In genomic region chr19:3708078-3709012, GRCm38 (mm10) we compare ENCODE assay signal across 8 mouse cellular contexts. TPM values are rescaled to one million over a fixed set of nuclear protein-coding genes. Genes with fewer than 3 reads are reported as not detected.
DNase-seq lines count a peak whose midpoint lies in the region; ATAC-seq lines count a peak whose summit lies in the region.

TSS of gene 1810055G02Rik (plus strand) at chr19:3708293.

- DNase-seq in adipocyte (ENCODE audit: low spot score) = peak; percentile 97
- peak; percentile 99 for DNase-seq in embryo, embryonic 10 days (ENCODE audit: low spot score)
- peak; percentile 98 for DNase-seq in gastrocnemius, postnatal 10 days
- DNase-seq in induced T-regulatory cell, adult 2 months (ENCODE audit: low read depth) = peak; percentile 97
- DNase-seq in left cerebral cortex, adult 9 months (ENCODE audit: low spot score in 2 of 2) = peak; percentile 95 to 99
- DNase-seq in right cerebral cortex, postnatal 14 days = peak; percentile 98
- DNase-seq in urinary bladder, postnatal 36 days (ENCODE audit: low spot score in 2 of 2) = peak; percentile 98

- ATAC-seq in megakaryocyte progenitor cell, adult 5-6 weeks (replicated peaks; ENCODE audit: poor library complexity) = peak; percentile 97

RNA-seq across cellular contexts. Expression of gene 1810055G02Rik, which starts in this region (rescaled TPM):
- total RNA-seq in gastrocnemius, postnatal 10 days (2021) = 10 to 100 TPM; 19.5 to 26.6 TPM
- 12.5 and 12.8 TPM in 2 replicates for total RNA-seq in megakaryocyte progenitor cell, adult 5-6 weeks (2015)
- 6.0 and 7.1 TPM in 2 replicates for total RNA-seq in megakaryocyte progenitor cell, adult 5-6 weeks (2017)

Comparison
In these comparisons a context has a peak if more than half of its experiments do, and no peak if none do; other contexts are left out.
1. Peak in every context shown above with its lines: DNase-seq and ATAC-seq.